ENCODE assay signal across 31 mouse cellular contexts in genomic region chr3:58682336-58682735, GRCm38 (mm10). TPM values are rescaled to one million over a fixed set of nuclear protein-coding genes. Genes with fewer than 3 reads are reported as not detected.
DNase-seq lines count a peak whose midpoint lies in the region; ATAC-seq and TF ChIP-seq lines count a peak whose summit lies in the region.
"Had no signal": no experiment of that assay in that cellular context is flagged by ENCODE, and none has a peak within 500 bp of the region (broad histone marks: within the 10 kb centered on the region; RNA-seq: fewer than 3 reads in every experiment).

No protein-coding gene starts in this region.

- no peaks in the 10 kb centered on the region for H3K27me3 ChIP-seq in kidney, embryonic 16.5 days (ENCODE audit: insufficient read depth, low read length)
- H3K27me3 ChIP-seq: embryonic facial prominence, embryonic 13.5 days; forebrain, embryonic 15.5 days; hindbrain, embryonic 13.5 days; limb, embryonic 15.5 days; lung, embryonic 15.5 days; midbrain, embryonic 13.5 days had no signal

- H3K4me2 ChIP-seq in kidney, embryonic 16.5 days (replicated peaks; ENCODE audit: low read depth, low read length): no peak overlapping the region
- H3K4me2 ChIP-seq: embryonic facial prominence, embryonic 13.5 days; forebrain, embryonic 15.5 days; heart, embryonic 11.5 days; hindbrain, embryonic 13.5 days; limb, embryonic 15.5 days; lung, embryonic 15.5 days; midbrain, embryonic 13.5 days had no signal

- H3K9ac ChIP-seq in kidney, embryonic 16.5 days (replicated peaks; ENCODE audit: low read length): no peak overlapping the region
- H3K9ac ChIP-seq: embryonic facial prominence, embryonic 13.5 days; forebrain, embryonic 15.5 days; hindbrain, embryonic 13.5 days; limb, embryonic 15.5 days; lung, embryonic 15.5 days; midbrain, embryonic 13.5 days had no signal

- 72% methylated on average over 4 of the region's 4 CpGs for WGBS in kidney, embryonic 16.5 days

- TF ChIP-seq CTCF in gastrocnemius, adult 2 months (IDR thresholded peaks at IDR 0.05): no peak

- intact Hi-C loops in gastrocnemius, adult 2 months (cut with DNase I): loop anchor here (10.0 kb wide), 1 partner anchor 158 kb away; the partner anchor contains the start of genes Eif2a and Serp1

- no peak for ATAC-seq in kidney, embryonic 16.5 days (ENCODE audit: low FRiP score, low TSS enrichment)
- ATAC-seq: activated CD4-positive, CD25-positive, alpha-beta regulatory T cell, adult 4 months; forebrain, embryonic 15.5 days; intestine, postnatal 0 days; midbrain, embryonic 13.5 days had no signal

- peaks cover 38% of the 10 kb centered on the region for H3K4me1 ChIP-seq in kidney, embryonic 16.5 days (ENCODE audit: insufficient read depth, low read length)

- no peak overlapping the region for H3K4me3 ChIP-seq in gastrocnemius, adult 2 months
- H3K4me3 ChIP-seq in kidney, embryonic 16.5 days (ENCODE audit: low read length): no peak overlapping the region
- H3K4me3 ChIP-seq: embryonic facial prominence, embryonic 13.5 days; forebrain, embryonic 10.5 days; forebrain, embryonic 15.5 days; hindbrain, embryonic 13.5 days; limb, embryonic 10.5 days; limb, embryonic 15.5 days; lung, embryonic 15.5 days; midbrain, embryonic 13.5 days had no signal

- H3K36me3 ChIP-seq in kidney, embryonic 16.5 days (ENCODE audit: insufficient read depth, low read length): no peaks in the 10 kb centered on the region
- H3K36me3 ChIP-seq: embryonic facial prominence, embryonic 13.5 days; forebrain, embryonic 10.5 days; forebrain, embryonic 15.5 days; hindbrain, embryonic 13.5 days; limb, embryonic 10.5 days; limb, embryonic 15.5 days; lung, embryonic 15.5 days; midbrain, embryonic 13.5 days had no signal

- DNase-seq in gastrocnemius, adult 2 months: no peak
- DNase-seq in gastrocnemius, postnatal 25 days: no peak
- DNase-seq in kidney, postnatal 25 days: no peak
- DNase-seq in lung, postnatal 36 days: peak; percentile 28
- no peak for DNase-seq in lung, postnatal 25 days (ENCODE audit: low spot score)
- DNase-seq in testis, postnatal 10 days (ENCODE audit: low spot score): no peak
- DNase-seq: B cell, adult 2 months; cerebellum, adult 18-20 months; cerebellum, postnatal 10 days; heart, postnatal 36 days; layer of hippocampus, adult 9-11 months; thymus, postnatal 4 days had no signal

- H3K9me3 ChIP-seq in kidney, embryonic 16.5 days (ENCODE audit: low read length): no peaks in the 10 kb centered on the region
- H3K9me3 ChIP-seq: embryonic facial prominence, embryonic 13.5 days; forebrain, embryonic 10.5 days; forebrain, embryonic 15.5 days; hindbrain, embryonic 13.5 days; limb, embryonic 10.5 days; limb, embryonic 15.5 days; lung, embryonic 15.5 days; midbrain, embryonic 13.5 days had no signal

- peak overlapping the region; percentile 79 for H3K27ac ChIP-seq in gastrocnemius, adult 2 months
- 0 out of 2 replicates have a peak overlapping the region, but pooled peaks have one; percentile 13 for H3K27ac ChIP-seq in kidney, embryonic 16.5 days (ENCODE audit: low read length)
- H3K27ac ChIP-seq: embryonic facial prominence, embryonic 13.5 days; forebrain, embryonic 10.5 days; forebrain, embryonic 15.5 days; hindbrain, embryonic 13.5 days; kidney, postnatal 0 days; limb, embryonic 10.5 days; limb, embryonic 15.5 days; lung, embryonic 15.5 days; macrophage; midbrain, embryonic 13.5 days had no signal

RNA-seq across cellular contexts. Expression of gene Siah2, which starts 9.9 kb away (rescaled TPM):
- 10 to 100 TPM in 1 of 2 experiments, 1 to 10 TPM in 1; 8.3 to 11.8 TPM for total RNA-seq in gastrocnemius, adult 2 months (2021)
- 1 to 10 TPM; 9.0 to 9.5 TPM for total RNA-seq in gastrocnemius, postnatal 25 days (2021)
- 3.7 and 3.9 TPM in 2 replicates for polyA plus RNA-seq in kidney, embryonic 16.5 days (2015; fragmentation: Nextera tagmentation; extraction: Ambion mirVana)

RNA-seq across cellular contexts. Expression of gene Erich6, which starts 45.3 kb away (rescaled TPM):
- total RNA-seq in gastrocnemius, adult 2 months (2021): not detected
- total RNA-seq in gastrocnemius, postnatal 25 days (2021): not detected
- not detected in 2 replicates for polyA plus RNA-seq in kidney, embryonic 16.5 days (2015; fragmentation: Nextera tagmentation; extraction: Ambion mirVana)
- total RNA-seq: common myeloid progenitor, adult 5-6 weeks; ES-E14; gastrocnemius, adult 18-20 months; heart, postnatal 36 days; megakaryocyte-erythroid progenitor cell, adult 5-6 weeks had no signal
- polyA plus RNA-seq: activated CD4-positive, CD25-positive, alpha-beta regulatory T cell, adult 4 months; forebrain, embryonic 10.5 days; intestine, postnatal 0 days; kidney, postnatal 0 days; limb, embryonic 10.5 days; lung, embryonic 15.5 days; macrophage; thymus, postnatal 0 days had no signal
